Mouse (Mus musculus) cerebellum, postnatal 14 days (tissue): ENCODE data around the gene Fbxw7.
A peak's percentile ranks its signal among the peaks of the same experiment; 100 is the strongest.

ENCODE experiments used
- DNase-seq, 2 experiments: peaks; one replicate each; pipeline ENCODE4 v3.0.0; 2021; ENCODE audit warnings: mixed read lengths in 2 of 2

Fbxw7 gene

GRCm38 (mm10) chr3:84814762-84815381 lies at the start of gene Fbxw7:
Gene Fbxw7 (plus strand): TSS chr3:84815268.
- DNase-seq = peak in 1 of 2 experiments; percentile 59

- DNase-seq = no peak
Measured at GRCm38 (mm10) chr3:84768940-84769339, 46.1 kb upstream of the Fbxw7 start.

DNA sequence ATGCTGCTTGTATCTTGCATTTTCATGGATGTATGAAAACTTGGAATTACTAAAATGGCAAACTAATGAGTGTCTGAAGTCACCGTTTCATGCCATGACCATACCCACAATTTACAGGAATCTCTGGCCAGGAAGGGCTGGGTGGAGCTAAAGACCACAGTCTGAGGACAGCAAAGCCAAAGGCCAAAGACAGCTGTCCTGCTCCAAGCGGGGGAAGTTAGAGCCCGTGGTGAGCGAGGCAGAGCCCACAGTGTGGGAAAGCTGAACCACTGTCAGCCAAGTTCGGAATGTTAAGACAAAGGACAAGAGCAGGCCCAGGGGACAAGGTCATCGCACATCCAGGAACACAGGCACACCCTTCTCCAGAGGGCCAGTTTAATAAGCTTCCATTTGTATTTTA lies 45.7 kb upstream of the Fbxw7 start:
- DNase-seq = no peak

DNA sequence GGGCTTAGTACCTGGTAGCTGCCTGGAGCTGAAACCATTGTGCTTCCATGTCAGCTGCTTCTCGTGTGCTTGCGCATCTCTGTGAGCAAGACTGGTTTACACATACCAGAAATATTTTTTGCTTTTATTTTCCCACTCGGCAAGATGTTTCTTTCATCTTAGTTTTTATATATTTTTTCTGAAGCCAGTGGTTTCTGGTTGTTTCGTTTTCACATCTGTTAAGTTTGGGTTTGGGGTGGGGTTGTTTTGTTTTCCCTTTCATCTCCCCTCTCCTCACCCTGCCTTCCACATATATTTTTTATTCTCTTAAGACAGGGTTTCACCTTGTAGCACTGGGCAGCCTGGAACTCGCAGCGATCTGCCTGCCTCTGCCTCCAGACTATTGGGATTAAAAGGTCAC lies 44.5 kb upstream of the Fbxw7 start:
- no peak for DNase-seq

DNA sequence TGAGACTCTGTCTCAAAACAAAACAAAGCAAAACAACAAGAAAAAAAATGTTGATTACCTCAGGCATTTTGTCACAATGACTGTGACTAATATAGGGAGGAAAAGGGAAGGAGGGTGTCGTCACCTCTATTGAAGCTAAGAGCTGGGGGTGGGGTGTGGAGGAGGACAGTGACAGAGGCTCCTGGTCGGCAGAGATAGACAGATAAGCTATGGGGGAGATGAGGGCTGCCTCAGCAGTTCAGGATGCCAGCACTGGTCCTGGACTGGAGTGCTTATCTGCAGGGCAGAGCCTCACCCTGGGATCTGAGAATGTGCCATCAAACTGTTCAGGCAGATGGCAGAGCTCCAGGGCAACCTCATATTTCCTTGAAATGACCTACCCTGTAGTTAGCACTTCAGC lies 43.1 kb upstream of the Fbxw7 start:
- no peak for DNase-seq

- no peak for DNase-seq
Measured at GRCm38 (mm10) chr3:84774246-84775066, 40.6 kb upstream of the Fbxw7 start.

DNA sequence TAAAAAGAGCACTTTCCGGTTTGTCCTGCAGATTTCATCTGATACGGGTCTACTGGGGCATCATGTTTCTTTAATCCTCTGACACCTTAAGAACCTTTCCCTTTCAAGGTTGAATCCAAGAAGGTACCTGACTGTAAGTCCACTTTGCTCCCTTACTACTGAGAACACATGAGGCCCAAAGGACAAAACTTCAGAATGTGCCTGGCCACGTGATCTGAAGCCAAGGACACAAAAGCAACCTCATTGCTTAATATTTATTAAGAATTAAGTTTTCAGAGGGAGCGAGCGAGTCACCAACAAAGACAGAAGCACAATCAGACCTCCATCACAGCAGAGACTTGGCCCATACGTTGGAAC lies 40.0 kb upstream of the Fbxw7 start:
- no peak for DNase-seq

- no peak for DNase-seq
Measured at GRCm38 (mm10) chr3:84775577-84775976, 39.5 kb upstream of the Fbxw7 start.

DNA sequence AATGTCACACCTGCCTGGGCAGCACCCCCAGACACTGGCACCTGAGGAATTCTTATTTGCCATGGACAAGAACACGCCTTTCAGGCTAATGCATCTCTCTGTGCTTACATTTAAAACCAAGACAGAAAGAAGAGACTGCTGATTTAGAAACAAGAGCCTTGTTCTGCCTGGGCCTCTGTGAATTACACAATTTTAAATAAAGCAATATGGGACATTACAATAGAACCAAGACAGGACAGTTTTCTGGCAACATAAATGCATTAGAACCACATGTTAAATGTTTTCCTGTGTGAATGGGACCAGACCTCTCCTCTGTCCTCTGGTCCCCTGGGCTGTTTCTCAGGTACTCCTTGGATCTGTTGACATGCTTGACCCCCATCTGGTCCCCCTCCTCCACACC lies 39.0 kb upstream of the Fbxw7 start:
- DNase-seq = no peak

DNA sequence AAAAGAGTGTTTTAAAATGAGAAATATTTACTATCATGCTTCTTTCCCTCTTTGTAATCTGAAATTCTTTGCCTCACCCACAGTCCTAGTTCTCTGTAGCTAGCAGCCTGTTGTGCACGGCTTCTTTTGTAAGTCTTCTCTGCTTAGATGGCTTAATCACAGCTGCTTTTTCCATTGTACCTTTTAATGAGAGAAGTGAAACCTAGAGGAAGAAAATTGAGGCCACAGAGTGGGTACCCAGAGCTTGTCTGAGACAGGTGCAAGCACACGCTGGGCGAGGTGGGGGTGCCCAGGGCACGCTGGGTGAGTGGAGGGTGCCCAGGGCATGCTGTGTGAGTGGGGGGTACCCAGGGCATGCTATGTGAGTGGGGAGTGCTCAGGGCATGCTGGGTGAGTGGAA lies 27.2 kb upstream of the Fbxw7 start:
- no peak for DNase-seq

DNA sequence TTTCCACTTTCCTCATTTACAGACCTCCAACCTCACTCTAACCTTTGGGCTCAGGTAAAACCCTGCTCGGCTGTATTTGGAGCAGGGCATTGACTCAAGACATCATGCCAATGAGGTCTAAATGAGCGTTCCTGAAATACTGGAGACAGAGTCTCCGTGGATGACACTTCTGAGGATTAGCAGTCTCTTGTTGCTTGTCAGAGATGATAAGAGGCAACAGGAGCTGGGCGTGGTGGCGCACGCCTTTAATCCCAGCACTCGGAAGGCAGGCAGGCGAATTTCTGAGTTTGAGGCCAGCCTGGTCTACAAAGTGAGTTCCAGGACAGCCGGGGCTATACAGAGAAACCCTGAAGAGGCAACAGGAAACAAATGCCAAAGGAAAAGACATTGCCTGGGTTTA lies 11.0 kb upstream of the Fbxw7 start:
- no peak for DNase-seq

DNA sequence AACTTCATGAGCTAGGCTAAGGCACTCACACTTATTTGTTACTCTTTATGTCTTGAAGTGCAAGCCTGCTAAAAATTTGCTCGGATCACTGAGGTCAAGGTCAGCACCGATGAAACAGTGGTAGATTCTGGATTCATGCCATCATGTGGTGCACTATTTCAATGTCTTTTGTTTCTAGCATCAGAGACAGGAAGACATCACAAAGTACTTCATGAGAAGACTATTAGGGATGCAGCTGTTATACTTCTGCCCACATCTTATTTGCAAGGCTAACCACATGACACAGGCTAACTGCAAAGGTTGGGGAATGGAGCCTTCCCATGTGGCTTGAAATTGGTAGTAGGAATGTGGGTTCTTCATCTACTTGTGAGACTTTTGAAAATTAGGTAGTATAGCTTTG lies 8.9 kb upstream of the Fbxw7 start:
- DNase-seq = no peak

- no peak for DNase-seq
Measured at GRCm38 (mm10) chr3:84807826-84808225, 7.2 kb upstream of the Fbxw7 start.

GRCm38 (mm10) chr3:84808906-84809305 lies 6.2 kb upstream of the Fbxw7 start:
- DNase-seq = no peak

GRCm38 (mm10) chr3:84810803-84811202 lies 4.3 kb upstream of the Fbxw7 start:
- no peak for DNase-seq

DNA sequence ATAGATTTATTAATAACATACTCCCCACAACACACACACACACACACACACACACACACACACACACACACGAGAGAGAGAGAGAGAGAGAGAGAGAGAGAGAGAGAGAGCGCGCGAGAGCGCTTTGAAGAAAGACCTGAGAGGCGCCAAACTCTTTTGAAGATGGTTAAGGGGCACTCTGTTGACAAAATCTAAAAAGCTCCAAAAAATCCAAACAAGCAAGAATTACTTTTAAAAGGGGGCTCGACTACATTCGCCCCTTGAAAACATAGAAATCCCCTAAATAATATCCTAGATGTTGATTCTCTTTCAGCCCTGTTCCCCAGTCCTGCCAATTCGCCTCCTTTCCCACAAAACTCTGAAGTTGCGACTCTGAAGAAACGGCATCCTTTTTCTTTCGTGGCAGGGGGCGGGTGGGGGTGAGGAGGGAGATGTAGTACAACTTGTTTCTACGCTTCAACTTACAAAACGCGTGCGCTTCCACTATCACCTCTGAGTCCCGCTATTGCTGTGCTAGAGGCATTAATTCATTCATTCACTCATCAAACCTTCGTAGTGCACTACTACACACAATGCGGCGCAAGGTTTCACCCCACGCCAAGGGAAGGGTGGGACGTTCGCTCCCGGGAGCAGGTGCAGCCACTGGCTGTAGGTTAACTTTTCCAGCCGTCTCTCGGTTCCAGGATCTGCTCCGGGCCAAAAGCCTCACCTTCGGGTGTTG lies 1.5 kb upstream of the Fbxw7 start:
- no peak for DNase-seq

- DNase-seq = peak; percentile 100
Measured at GRCm38 (mm10) chr3:84814157-84814761, 809 bp upstream of the Fbxw7 start.

- DNase-seq = peak; percentile 31 to 35
Measured at GRCm38 (mm10) chr3:84815461-84815860, 393 bp downstream of the Fbxw7 start.

GRCm38 (mm10) chr3:84816951-84817350 lies 1.9 kb downstream of the Fbxw7 start:
- DNase-seq = no peak

DNA sequence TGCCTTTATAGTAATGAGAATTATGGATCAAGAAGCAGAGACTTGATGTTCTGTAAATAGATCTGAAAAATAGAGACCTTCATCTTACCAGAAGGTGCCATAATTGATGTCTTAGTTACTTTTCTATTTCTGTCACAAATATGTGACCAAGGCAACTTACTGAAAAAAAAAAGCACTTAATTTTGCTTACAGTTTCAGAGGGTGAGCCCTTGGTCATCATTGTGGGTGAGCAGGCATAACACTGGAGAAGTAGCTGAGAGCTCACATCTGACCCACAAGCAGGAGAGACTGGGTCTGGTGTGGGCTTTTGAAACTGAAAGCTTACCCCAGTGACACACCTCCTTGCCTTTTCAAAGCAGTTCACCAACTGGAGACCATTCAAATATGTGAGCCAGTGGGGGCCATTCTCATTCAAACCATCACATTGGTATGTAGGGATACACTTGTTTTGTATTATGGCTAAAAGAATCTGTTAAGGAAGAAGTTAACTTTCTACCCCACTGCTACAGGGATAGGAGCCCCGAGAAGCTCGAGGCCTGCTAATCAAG lies 5.7 kb downstream of the Fbxw7 start:
- no peak for DNase-seq

- DNase-seq = no peak
Measured at GRCm38 (mm10) chr3:84825990-84826389, 10.9 kb downstream of the Fbxw7 start.

- no peak for DNase-seq
Measured at GRCm38 (mm10) chr3:84826405-84826804, 11.3 kb downstream of the Fbxw7 start.

DNA sequence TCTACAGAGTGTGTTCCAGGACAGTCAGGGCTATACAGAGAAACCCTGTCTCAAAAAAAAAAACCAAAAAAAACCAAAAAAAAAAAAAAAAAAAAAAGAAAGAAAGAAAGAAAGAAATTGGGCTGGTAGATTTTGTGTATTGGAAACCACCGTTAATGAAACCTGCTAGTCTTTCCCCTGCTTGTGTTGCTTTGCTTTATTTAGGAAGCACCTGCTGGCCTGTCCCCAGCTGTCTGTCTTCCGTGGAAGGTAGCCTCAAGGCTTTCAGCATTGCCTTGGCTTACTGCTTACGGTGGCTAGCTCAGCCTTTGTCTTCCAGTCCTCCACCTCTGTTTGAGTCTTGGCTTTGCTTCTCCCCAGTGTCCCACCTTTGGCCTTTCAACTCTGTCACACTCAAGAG lies 11.9 kb downstream of the Fbxw7 start:
- no peak for DNase-seq
